Comparison of ENCODE assay signal across 15 mouse cellular contexts in the genomic region with DNA sequence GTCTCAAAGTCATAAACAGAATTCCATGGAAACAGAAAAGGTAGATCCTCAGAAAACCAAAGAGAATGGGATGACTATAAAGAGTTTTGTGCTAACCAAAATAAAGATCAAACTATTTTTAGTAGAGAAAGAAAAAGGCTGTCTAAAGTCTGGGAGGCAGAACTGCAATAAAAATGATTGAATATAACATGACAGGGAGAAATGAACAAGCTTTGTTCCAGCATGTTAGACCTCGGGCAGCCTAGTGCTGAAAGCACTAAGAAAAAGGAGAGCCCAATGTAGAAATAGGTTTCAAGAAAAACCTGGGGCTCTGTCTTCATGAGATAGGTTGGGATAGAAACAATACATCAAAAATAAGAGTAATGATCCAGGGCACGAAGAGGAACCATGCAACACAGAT.
"Had no signal": no experiment of that assay in that cellular context is flagged by ENCODE, and none has a peak within 500 bp of the region (broad histone marks: within the 10 kb centered on the region; RNA-seq: fewer than 3 reads in every experiment).

No protein-coding gene starts in this region.

- DNase-seq: retina, postnatal 1 day; right cerebral cortex, adult 18-20 months; right cerebral cortex, postnatal 14 days; right cerebral cortex, postnatal 25 days; right cerebral cortex, postnatal 4 days; spleen, adult 18-20 months; thymus, adult 18-20 months; thymus, adult 2 months; thymus, postnatal 14 days; thymus, postnatal 25 days; thymus, postnatal 36 days; thymus, postnatal 4 days had no signal

- H3K27me3 ChIP-seq: neural tube, embryonic 15.5 days; stomach, embryonic 15.5 days had no signal

- H3K36me3 ChIP-seq: neural tube, embryonic 15.5 days; stomach, embryonic 15.5 days had no signal

- H3K4me1 ChIP-seq: neural tube, embryonic 15.5 days; stomach, embryonic 15.5 days had no signal

- H3K27ac ChIP-seq: neural tube, embryonic 15.5 days; stomach, embryonic 15.5 days; stomach, postnatal 0 days had no signal

- H3K9me3 ChIP-seq: neural tube, embryonic 15.5 days; stomach, embryonic 15.5 days had no signal

- H3K4me3 ChIP-seq: neural tube, embryonic 15.5 days; stomach, embryonic 15.5 days had no signal

- H3K9ac ChIP-seq: neural tube, embryonic 15.5 days; stomach, embryonic 15.5 days had no signal

- H3K4me2 ChIP-seq: neural tube, embryonic 15.5 days; stomach, embryonic 15.5 days had no signal
